17 mouse cellular contexts compared by ENCODE assay signal in the genomic region with DNA sequence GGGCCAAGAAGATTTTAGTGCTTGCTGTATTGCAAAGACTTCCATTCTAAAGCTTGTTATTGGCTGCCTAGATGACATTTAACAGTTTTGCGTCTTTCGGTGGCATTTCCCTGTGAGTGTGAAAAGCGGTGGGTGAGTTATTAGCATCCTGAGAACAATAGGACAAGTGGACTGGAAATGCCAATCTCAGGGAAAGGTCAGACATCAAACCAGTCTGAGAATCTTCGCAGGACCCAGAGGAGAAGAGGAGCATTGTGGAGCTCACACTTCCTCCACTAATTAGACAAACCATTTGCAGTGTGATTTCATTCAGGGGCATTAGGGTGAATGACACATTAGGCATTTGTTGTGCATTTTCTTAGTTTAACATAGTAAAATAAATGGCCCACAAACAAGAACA.
DNase-seq lines count a peak whose midpoint lies in the region; TF ChIP-seq lines count a peak whose summit lies in the region.
"Had no signal": no experiment of that assay in that cellular context is flagged by ENCODE, and none has a peak within 500 bp of the region (broad histone marks: within the 10 kb centered on the region; RNA-seq: fewer than 3 reads in every experiment).

No protein-coding gene starts in this region.

- TF ChIP-seq CTCF in brain, embryonic 14.5 days (IDR thresholded peaks at IDR 0.05; ENCODE audit: borderline replicate concordance, extremely low read depth, insufficient read depth, insufficient read length), result no peak

- DNase-seq in embryo, embryonic 10 days (ENCODE audit: low spot score), result peak; percentile 25
- DNase-seq in embryo, embryonic 11 days, result no peak
- DNase-seq in brain, embryonic 14.5 days (ENCODE audit: low read depth), result peak; percentile 38
- DNase-seq in embryo, embryonic 9.5 days (ENCODE audit: extremely low spot score), result peak; percentile 4
- DNase-seq in retina, embryonic 14.5 days (ENCODE audit: low spot score), result peak; percentile 65
- DNase-seq in frontal cortex, postnatal 14 days (ENCODE audit: low spot score in 2 of 2), result no peak
- DNase-seq in adipocyte (ENCODE audit: low spot score), result no peak
- no peak for DNase-seq in testis, postnatal 14 days (ENCODE audit: low spot score)
- DNase-seq: adrenal gland, adult 8-10 months; adrenal gland, postnatal 14 days; adrenal gland, postnatal 36 days; cerebellum, adult 11 months; cerebellum, adult 18-20 months; cerebellum, adult 8-10 months; cerebellum, adult 9-11 months; cerebellum, postnatal 14 days; cerebellum, postnatal 36 days had no signal

- TF ChIP-seq POLR2A in brain, embryonic 14.5 days (IDR thresholded peaks at IDR 0.05; ENCODE audit: borderline replicate concordance, extremely low read depth, insufficient read depth, insufficient read length, poor library complexity, severe bottlenecking), result no peak

Comparison
In these comparisons a context has a peak if more than half of its experiments do, and no peak if none do; other contexts are left out.
1. DNase-seq: peak in embryo, embryonic 10 days (single experiment), brain, embryonic 14.5 days (single experiment), embryo, embryonic 9.5 days (single experiment) and retina, embryonic 14.5 days (single experiment); none in embryo, embryonic 11 days (single experiment), frontal cortex, postnatal 14 days (0 of 2), adipocyte (single experiment) and testis, postnatal 14 days (single experiment).